Mouse (Mus musculus): ENCODE results near the gene Sirt7.

GRCm38 (mm10) chr11:120578024-120578693 is 46.9 kb downstream of the Sirt7 start:
- TF ChIP-seq GATA1 (IDR thresholded peaks at IDR 0.05; ENCODE audit: borderline replicate concordance, low read length) (no peak), FLI1 (IDR thresholded peaks at IDR 0.05; ENCODE audit: low read length) (no peak)

Data from megakaryocyte, embryonic 14.5 days (primary cell).